Mouse (Mus musculus): ENCODE data around the gene Fam185a. TPM values are rescaled to one million over a fixed set of nuclear protein-coding genes. Genes with fewer than 3 reads are reported as not detected.

Gene Fam185a
- polyA plus RNA-seq, 1 experiment, result 2.8 TPM

DNA sequence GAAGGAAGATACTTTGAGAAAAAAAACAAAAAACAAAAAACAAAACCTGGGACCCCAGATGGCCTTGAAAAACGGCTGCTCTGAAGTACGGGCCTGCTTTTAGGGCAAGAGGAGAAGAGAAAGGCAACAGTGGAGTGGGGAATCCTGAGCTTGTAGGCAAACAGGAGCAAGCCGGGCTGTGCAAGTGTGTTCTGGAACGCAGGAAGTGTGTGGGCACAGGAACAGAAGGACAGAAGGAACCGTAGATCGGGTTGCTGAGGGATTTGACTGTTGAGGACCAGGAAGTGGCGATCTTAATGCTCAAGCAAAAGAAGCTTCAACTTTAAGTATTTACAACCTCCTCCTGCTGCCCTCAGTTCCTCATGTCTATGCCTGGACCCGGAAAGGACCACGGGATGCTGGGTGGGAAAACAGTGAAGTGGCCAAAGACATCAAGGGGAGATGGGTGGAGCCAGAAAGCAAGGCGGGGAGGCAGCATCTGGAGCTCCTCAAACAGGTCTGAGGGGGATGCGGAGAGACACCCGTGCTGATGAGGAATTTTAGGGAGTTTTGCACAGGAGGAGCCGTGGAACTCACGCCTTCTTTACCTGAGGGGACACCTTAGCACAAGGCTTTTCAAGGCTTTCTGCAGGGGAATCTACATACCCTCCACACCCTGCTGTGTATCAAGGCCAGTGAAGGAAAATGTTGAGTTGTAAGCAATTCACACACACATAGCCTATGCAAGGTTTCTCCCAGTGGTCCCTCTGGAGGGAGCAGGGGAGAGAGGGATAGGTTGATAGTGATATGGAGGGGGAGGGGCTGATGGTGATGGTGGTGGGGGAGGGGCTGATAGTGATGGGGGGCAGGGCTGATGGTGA, 41.1 kb upstream of the Fam185a start:
- Histone ChIP-seq H3ac (ENCODE audit: control insufficient read depth, insufficient read length, low read depth) (no peak overlapping the region), H3K79me2 (ENCODE audit: control insufficient read depth, insufficient read depth) (no peaks in the 10 kb centered on the region), H3K4me3 (ENCODE audit: insufficient read depth, poor library complexity, severe bottlenecking) (no peak overlapping the region), H3K36me3 (ENCODE audit: control insufficient read depth, insufficient read depth) (no peaks in the 10 kb centered on the region), H3K79me3 (ENCODE audit: low read depth) (no peaks in the 10 kb centered on the region), H3K27me3 (ENCODE audit: control insufficient read depth, insufficient read depth, insufficient read length) (no peaks in the 10 kb centered on the region)
- TF ChIP-seq CTCF (IDR thresholded peaks at IDR 0.05; ENCODE audit: control insufficient read depth, insufficient read depth, insufficient read length) (no peak), USF1 (IDR thresholded peaks at IDR 0.05; ENCODE audit: low read depth) (no peak), CEBPB (IDR thresholded peaks at IDR 0.05; ENCODE audit: low read depth) (no peak), MYOG (IDR thresholded peaks at IDR 0.05; ENCODE audit: control insufficient read depth, extremely low read depth, insufficient read length) (no peak)

DNA sequence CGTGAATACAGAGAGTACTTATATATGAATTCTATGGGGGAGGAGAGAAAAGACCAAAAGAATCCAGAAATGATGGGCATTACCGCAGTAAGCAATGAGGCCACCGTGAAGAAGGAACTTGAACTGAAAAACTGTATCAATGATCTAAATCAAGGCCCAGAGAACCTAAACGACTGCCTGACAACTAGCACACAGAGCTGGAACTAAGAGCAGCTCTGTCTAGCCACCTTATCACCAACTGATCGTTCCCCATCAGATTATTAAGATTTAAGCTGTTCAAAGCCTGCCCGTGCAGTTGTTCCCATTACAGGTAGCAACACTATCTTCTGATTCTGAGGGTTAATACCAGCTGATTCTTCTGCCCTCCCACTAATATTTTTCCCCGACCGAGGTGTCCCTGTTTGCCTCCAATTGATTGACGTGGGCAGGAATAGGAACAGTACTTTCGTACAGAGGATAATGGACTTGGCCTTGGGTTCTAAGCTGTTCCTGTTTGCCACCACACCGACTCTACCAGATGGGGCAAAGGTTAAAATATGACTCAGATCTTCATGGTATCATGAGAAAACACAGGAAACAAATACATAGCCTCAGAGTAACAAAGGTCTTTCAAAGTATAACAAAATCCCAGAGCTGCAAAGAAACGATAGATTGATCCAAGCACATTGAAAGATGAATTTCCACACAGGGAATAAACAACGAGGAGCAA, 40.4 kb upstream of the Fam185a start:
- H3ac ChIP-seq (ENCODE audit: control insufficient read depth, insufficient read length, low read depth), result no peak overlapping the region
- H3K79me3 ChIP-seq (ENCODE audit: low read depth), result no peaks in the 10 kb centered on the region
- no peaks in the 10 kb centered on the region for H3K79me2 ChIP-seq (ENCODE audit: control insufficient read depth, insufficient read depth)
- H3K36me3 ChIP-seq (ENCODE audit: control insufficient read depth, insufficient read depth), result no peaks in the 10 kb centered on the region
- H3K27me3 ChIP-seq (ENCODE audit: control insufficient read depth, insufficient read depth, insufficient read length), result no peaks in the 10 kb centered on the region
- no peak overlapping the region for H3K4me3 ChIP-seq (ENCODE audit: insufficient read depth, poor library complexity, severe bottlenecking)
- TF ChIP-seq FOSL1 (IDR thresholded peaks at IDR 0.05; ENCODE audit: insufficient read depth, low read length, poor library complexity, severe bottlenecking) (no peak), CTCF (IDR thresholded peaks at IDR 0.05; ENCODE audit: control insufficient read depth, insufficient read depth, insufficient read length) (no peak), MAX (IDR thresholded peaks at IDR 0.05) (no peak), MYOD1 (IDR thresholded peaks at IDR 0.05; ENCODE audit: control insufficient read depth, insufficient read length, low read depth) (no peak)

DNA sequence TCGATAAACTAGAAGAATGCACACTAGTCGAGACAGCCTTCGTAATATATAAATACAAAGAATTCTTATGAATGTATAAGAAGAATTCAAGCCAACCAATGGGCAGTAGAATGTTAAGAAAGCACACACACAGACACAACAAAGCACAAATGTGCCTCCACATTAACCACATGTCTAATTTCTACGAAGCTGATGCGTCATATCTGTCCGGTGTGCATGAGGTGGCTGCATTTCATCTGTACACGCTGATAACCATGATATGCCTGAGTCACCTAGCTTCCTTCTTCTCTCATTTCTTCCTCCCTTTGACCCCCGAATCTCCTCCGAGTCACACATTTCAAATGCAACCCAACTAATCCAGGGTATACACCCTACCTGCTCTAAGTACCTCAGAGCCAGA, 39.8 kb upstream of the Fam185a start:
- no peaks in the 10 kb centered on the region for H3K27me3 ChIP-seq (ENCODE audit: control insufficient read depth, insufficient read depth, insufficient read length)
- no peaks in the 10 kb centered on the region for H3K79me3 ChIP-seq (ENCODE audit: low read depth)
- no peaks in the 10 kb centered on the region for H3K79me2 ChIP-seq (ENCODE audit: control insufficient read depth, insufficient read depth)
- TF ChIP-seq CEBPB (IDR thresholded peaks at IDR 0.05; ENCODE audit: low read depth) (no peak), MYOD1 (IDR thresholded peaks at IDR 0.05; ENCODE audit: control insufficient read depth, insufficient read length, low read depth) (no peak), MYOG (IDR thresholded peaks at IDR 0.05; ENCODE audit: control insufficient read depth, extremely low read depth, insufficient read length) (no peak), FOSL1 (IDR thresholded peaks at IDR 0.05; ENCODE audit: insufficient read depth, low read length, poor library complexity, severe bottlenecking) (no peak), USF1 (IDR thresholded peaks at IDR 0.05; ENCODE audit: low read depth) (no peak), CTCF (IDR thresholded peaks at IDR 0.05; ENCODE audit: control insufficient read depth, insufficient read depth, insufficient read length) (no peak), MAX (IDR thresholded peaks at IDR 0.05) (no peak)
- H3ac ChIP-seq (ENCODE audit: control insufficient read depth, insufficient read length, low read depth), result no peak overlapping the region
- H3K4me3 ChIP-seq (ENCODE audit: insufficient read depth, poor library complexity, severe bottlenecking), result no peak overlapping the region
- H3K36me3 ChIP-seq (ENCODE audit: control insufficient read depth, insufficient read depth), result no peaks in the 10 kb centered on the region

DNA sequence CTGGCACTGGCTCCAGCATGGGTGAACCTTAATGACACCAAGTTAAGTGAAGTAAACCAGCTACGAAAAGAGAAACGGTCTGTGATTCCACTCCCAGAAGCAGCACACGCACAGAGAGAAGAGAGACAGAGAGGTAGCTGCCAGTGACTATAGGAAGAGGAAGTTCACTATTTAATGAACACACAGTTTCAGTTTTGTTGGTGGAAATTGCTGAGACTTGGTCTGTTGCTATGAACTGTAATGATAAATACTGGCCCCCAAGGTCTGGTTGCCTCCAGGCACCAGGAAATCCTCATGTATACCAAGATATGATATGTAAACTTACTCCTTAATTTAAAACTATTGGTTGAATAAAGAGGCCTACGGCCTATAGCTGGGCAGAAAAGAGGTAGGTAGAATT, 38.3 kb upstream of the Fam185a start:
- H3K4me3 ChIP-seq (ENCODE audit: insufficient read depth, poor library complexity, severe bottlenecking), result no peak overlapping the region
- no peaks in the 10 kb centered on the region for H3K79me2 ChIP-seq (ENCODE audit: control insufficient read depth, insufficient read depth)
- no peak overlapping the region for H3ac ChIP-seq (ENCODE audit: control insufficient read depth, insufficient read length, low read depth)
- no peaks in the 10 kb centered on the region for H3K36me3 ChIP-seq (ENCODE audit: control insufficient read depth, insufficient read depth)
- no peaks in the 10 kb centered on the region for H3K27me3 ChIP-seq (ENCODE audit: control insufficient read depth, insufficient read depth, insufficient read length)
- TF ChIP-seq USF1 (IDR thresholded peaks at IDR 0.05; ENCODE audit: low read depth) (no peak), CEBPB (IDR thresholded peaks at IDR 0.05; ENCODE audit: low read depth) (no peak), MYOG (IDR thresholded peaks at IDR 0.05; ENCODE audit: control insufficient read depth, extremely low read depth, insufficient read length) (no peak), MAX (IDR thresholded peaks at IDR 0.05) (no peak), MYOD1 (IDR thresholded peaks at IDR 0.05; ENCODE audit: control insufficient read depth, insufficient read length, low read depth) (no peak), FOSL1 (IDR thresholded peaks at IDR 0.05; ENCODE audit: insufficient read depth, low read length, poor library complexity, severe bottlenecking) (no peak), CTCF (IDR thresholded peaks at IDR 0.05; ENCODE audit: control insufficient read depth, insufficient read depth, insufficient read length) (no peak)
- H3K79me3 ChIP-seq (ENCODE audit: low read depth), result no peaks in the 10 kb centered on the region

DNA sequence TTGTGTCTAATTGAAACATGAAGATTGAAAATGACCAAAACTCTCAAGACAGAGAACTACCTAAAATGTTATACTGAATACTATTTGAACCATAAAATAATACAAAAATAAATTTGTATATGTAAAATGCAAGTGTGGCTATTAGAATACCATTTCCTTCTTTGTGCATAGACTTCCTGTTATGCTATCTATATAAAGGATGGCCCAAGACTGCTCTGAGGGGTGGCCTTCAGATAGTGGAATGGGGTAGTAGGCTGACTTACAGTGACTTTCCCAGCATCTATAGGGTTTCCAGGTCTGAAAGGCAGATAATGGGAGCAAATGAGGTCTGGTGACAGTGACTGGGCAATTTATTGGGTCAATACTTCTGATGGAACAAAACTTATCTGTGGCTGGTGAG, 37.4 kb upstream of the Fam185a start:
- Histone ChIP-seq H3K79me2 (ENCODE audit: control insufficient read depth, insufficient read depth) (no peaks in the 10 kb centered on the region), H3K4me3 (ENCODE audit: insufficient read depth, poor library complexity, severe bottlenecking) (no peak overlapping the region), H3K36me3 (ENCODE audit: control insufficient read depth, insufficient read depth) (no peaks in the 10 kb centered on the region), H3K79me3 (ENCODE audit: low read depth) (no peaks in the 10 kb centered on the region), H3K27me3 (ENCODE audit: control insufficient read depth, insufficient read depth, insufficient read length) (no peaks in the 10 kb centered on the region), H3ac (ENCODE audit: control insufficient read depth, insufficient read length, low read depth) (no peak overlapping the region)
- no peak for TF ChIP-seq MYOG (IDR thresholded peaks at IDR 0.05; ENCODE audit: control insufficient read depth, extremely low read depth, insufficient read length)

DNA sequence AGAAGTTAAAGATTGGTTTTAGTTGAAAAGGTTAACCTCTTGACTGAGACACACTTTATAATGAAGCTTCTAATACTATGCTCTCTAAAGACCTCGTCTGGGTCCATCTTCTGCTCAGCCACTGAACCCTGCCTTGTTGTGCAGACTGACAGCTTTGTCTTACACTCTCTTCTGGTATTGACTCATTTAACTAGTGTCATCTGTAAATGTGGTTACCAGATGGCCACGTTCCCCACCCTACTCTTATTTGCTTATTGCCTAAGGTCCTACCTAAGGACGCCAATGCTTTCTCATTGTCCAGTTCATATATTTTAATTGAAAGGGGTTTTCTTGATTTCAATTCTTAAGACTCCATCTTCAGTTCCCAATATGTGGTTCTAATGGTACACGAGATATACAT, 35.9 kb upstream of the Fam185a start:
- TF ChIP-seq USF1 (IDR thresholded peaks at IDR 0.05; ENCODE audit: low read depth) (no peak), FOSL1 (IDR thresholded peaks at IDR 0.05; ENCODE audit: insufficient read depth, low read length, poor library complexity, severe bottlenecking) (no peak), CTCF (IDR thresholded peaks at IDR 0.05; ENCODE audit: control insufficient read depth, insufficient read depth, insufficient read length) (no peak), CEBPB (IDR thresholded peaks at IDR 0.05; ENCODE audit: low read depth) (no peak), MAX (IDR thresholded peaks at IDR 0.05) (no peak), MYOD1 (IDR thresholded peaks at IDR 0.05; ENCODE audit: control insufficient read depth, insufficient read length, low read depth) (no peak), MYOG (IDR thresholded peaks at IDR 0.05; ENCODE audit: control insufficient read depth, extremely low read depth, insufficient read length) (no peak)
- H3K79me3 ChIP-seq (ENCODE audit: low read depth), result no peaks in the 10 kb centered on the region
- no peak overlapping the region for H3ac ChIP-seq (ENCODE audit: control insufficient read depth, insufficient read length, low read depth)
- H3K4me3 ChIP-seq (ENCODE audit: insufficient read depth, poor library complexity, severe bottlenecking), result no peak overlapping the region
- no peaks in the 10 kb centered on the region for H3K36me3 ChIP-seq (ENCODE audit: control insufficient read depth, insufficient read depth)
- H3K79me2 ChIP-seq (ENCODE audit: control insufficient read depth, insufficient read depth), result no peaks in the 10 kb centered on the region
- peaks cover 2% of the 10 kb centered on the region for H3K27me3 ChIP-seq (ENCODE audit: control insufficient read depth, insufficient read depth, insufficient read length)
